Mouse (Mus musculus): ENCODE measurements at regions not wholly inside any gene's neighbourhood (a gene's known extent, or its start where the extent isn't known, plus 50 kb on each side); places are given as distances from the start of the nearest gene placed in this dataset.

- no peak overlapping the region for H3K4me3 ChIP-seq
- no peak overlapping the region for H3K27ac ChIP-seq
- WGBS, result 62% methylated on average over 4 of the region's 4 CpGs
- peaks cover 7% of the 10 kb centered on the region; the same call in 1 of the 2 replicates for H3K4me1 ChIP-seq
- no peaks in the 10 kb centered on the region for H3K9me3 ChIP-seq (replicated peaks)
- no peak overlapping the region for H3K4me2 ChIP-seq (replicated peaks)
- no peaks in the 10 kb centered on the region for H3K27me3 ChIP-seq
- ATAC-seq (ENCODE audit: low FRiP score), result no peak
- no peaks in the 10 kb centered on the region for H3K36me3 ChIP-seq
- no peak overlapping the region for H3K9ac ChIP-seq
Measured at GRCm38 (mm10) chr1:61376417-61376816, 262.2 kb upstream of the Pard3b start.

GRCm38 (mm10) chr1:61377070-61377469 is 261.6 kb upstream of the Pard3b start:
- H3K4me3 ChIP-seq, result no peak overlapping the region
- WGBS, result 3% methylated on average over 7 of the region's 7 CpGs
- no peak overlapping the region for H3K27ac ChIP-seq
- no peaks in the 10 kb centered on the region for H3K36me3 ChIP-seq
- H3K4me1 ChIP-seq, result peaks cover 7% of the 10 kb centered on the region; the same call in 1 of the 2 replicates
- no peak overlapping the region for H3K9ac ChIP-seq
- 0 out of 2 replicates have a peak overlapping the region, but pooled peaks have one; percentile 11 for H3K4me2 ChIP-seq (replicated peaks)
- H3K9me3 ChIP-seq (replicated peaks), result no peaks in the 10 kb centered on the region
- no peak for ATAC-seq (ENCODE audit: low FRiP score)
- no peaks in the 10 kb centered on the region for H3K27me3 ChIP-seq

GRCm38 (mm10) chr1:61378240-61378639 is 260.4 kb upstream of the Pard3b start:
- Histone ChIP-seq H3K36me3 (no peaks in the 10 kb centered on the region), H3K27me3 (no peaks in the 10 kb centered on the region), H3K27ac (no peak overlapping the region), H3K4me1 (peaks cover 5% of the 10 kb centered on the region; the same call in 1 of the 2 replicates), H3K4me2 (replicated peaks) (no peak overlapping the region), H3K9me3 (replicated peaks) (no peaks in the 10 kb centered on the region), H3K9ac (no peak overlapping the region), H3K4me3 (no peak overlapping the region)
- no peak for ATAC-seq (ENCODE audit: low FRiP score)
- WGBS, result 61% methylated on average over 8 of the region's 8 CpGs

- no peak for ATAC-seq (ENCODE audit: low FRiP score)
- no peak overlapping the region for H3K4me3 ChIP-seq
- WGBS, result 67% methylated on average over 21 of the region's 21 CpGs
- H3K36me3 ChIP-seq, result no peaks in the 10 kb centered on the region
- H3K4me2 ChIP-seq (replicated peaks), result no peak overlapping the region
- no peak overlapping the region for H3K9ac ChIP-seq
- H3K27ac ChIP-seq, result no peak overlapping the region
- H3K4me1 ChIP-seq, result 0 out of 2 replicates have a peak, but pooled peaks cover 3% of the 10 kb centered on the region
- no peaks in the 10 kb centered on the region for H3K9me3 ChIP-seq (replicated peaks)
- no peaks in the 10 kb centered on the region for H3K27me3 ChIP-seq
Measured at GRCm38 (mm10) chr1:61379771-61380517, 258.7 kb upstream of the Pard3b start.

- 47% methylated on average over 4 of the region's 4 CpGs for WGBS
- no peak for ATAC-seq (ENCODE audit: low FRiP score)
Measured at GRCm38 (mm10) chr1:61387587-61387986, 251.0 kb upstream of the Pard3b start.

GRCm38 (mm10) chr1:61397796-61398195 is 240.8 kb upstream of the Pard3b start:
- WGBS, result 47% methylated on average over 6 of the region's 6 CpGs

More at GRCm38 (mm10) chr1:61387587-61387986, 251.0 kb upstream of the Pard3b start:
- Histone ChIP-seq H3K9ac (no peak overlapping the region), H3K4me2 (replicated peaks) (no peak overlapping the region), H3K4me1 (no peaks in the 10 kb centered on the region), H3K27me3 (no peaks in the 10 kb centered on the region), H3K4me3 (no peak overlapping the region), H3K9me3 (replicated peaks) (no peaks in the 10 kb centered on the region), H3K36me3 (no peaks in the 10 kb centered on the region), H3K27ac (no peak overlapping the region)

GRCm38 (mm10) chr1:61402339-61402738 is 236.3 kb upstream of the Pard3b start:
- ATAC-seq (ENCODE audit: low FRiP score), result no peak
- no peaks in the 10 kb centered on the region for H3K9me3 ChIP-seq (replicated peaks)
- H3K36me3 ChIP-seq, result no peaks in the 10 kb centered on the region
- H3K4me1 ChIP-seq, result peaks cover 10% of the 10 kb centered on the region; the same call in 1 of the 2 replicates
- H3K4me2 ChIP-seq (replicated peaks), result no peak overlapping the region
- H3K27me3 ChIP-seq, result no peaks in the 10 kb centered on the region
- H3K4me3 ChIP-seq, result no peak overlapping the region
- no peak overlapping the region for H3K9ac ChIP-seq
- H3K27ac ChIP-seq, result no peak overlapping the region
- 76% methylated on average over 8 of the region's 8 CpGs for WGBS

More at GRCm38 (mm10) chr1:61397796-61398195, 240.8 kb upstream of the Pard3b start:
- Histone ChIP-seq H3K27me3 (no peaks in the 10 kb centered on the region), H3K27ac (no peak overlapping the region), H3K9me3 (replicated peaks) (no peaks in the 10 kb centered on the region), H3K4me1 (peaks cover 7% of the 10 kb centered on the region; the same call in 1 of the 2 replicates), H3K9ac (no peak overlapping the region), H3K4me2 (replicated peaks) (no peak overlapping the region), H3K4me3 (no peak overlapping the region), H3K36me3 (no peaks in the 10 kb centered on the region)
- peak; percentile 76 for ATAC-seq (ENCODE audit: low FRiP score)

- Histone ChIP-seq H3K9ac (no peak overlapping the region), H3K4me3 (no peak overlapping the region), H3K4me1 (0 out of 2 replicates have a peak, but pooled peaks cover 7% of the 10 kb centered on the region), H3K4me2 (replicated peaks) (no peak overlapping the region), H3K27ac (peak overlapping the region; percentile 66), H3K27me3 (no peaks in the 10 kb centered on the region), H3K9me3 (replicated peaks) (no peaks in the 10 kb centered on the region), H3K36me3 (no peaks in the 10 kb centered on the region)
- WGBS, result 26% methylated on average over 9 of the region's 9 CpGs
- ATAC-seq (ENCODE audit: low FRiP score), result peak; percentile 71
Measured at GRCm38 (mm10) chr1:61407201-61407600, 231.4 kb upstream of the Pard3b start.

- Histone ChIP-seq H3K4me1 (peaks cover 7% of the 10 kb centered on the region), H3K9ac (no peak overlapping the region), H3K4me2 (replicated peaks) (no peak overlapping the region), H3K4me3 (no peak overlapping the region), H3K27ac (no peak overlapping the region), H3K36me3 (no peaks in the 10 kb centered on the region), H3K27me3 (no peaks in the 10 kb centered on the region), H3K9me3 (replicated peaks) (no peaks in the 10 kb centered on the region)
- no peak for ATAC-seq (ENCODE audit: low FRiP score)
- 81% methylated on average over 2 of the region's 2 CpGs for WGBS
Measured at GRCm38 (mm10) chr1:61414772-61415171, 223.9 kb upstream of the Pard3b start.

GRCm38 (mm10) chr1:61415426-61416195 is 223.0 kb upstream of the Pard3b start:
- Histone ChIP-seq H3K27me3 (no peaks in the 10 kb centered on the region), H3K4me2 (replicated peaks) (no peak overlapping the region), H3K4me1 (peaks cover 11% of the 10 kb centered on the region), H3K36me3 (no peaks in the 10 kb centered on the region), H3K4me3 (no peak overlapping the region), H3K27ac (no peak overlapping the region), H3K9me3 (replicated peaks) (no peaks in the 10 kb centered on the region), H3K9ac (no peak overlapping the region)
- ATAC-seq (ENCODE audit: low FRiP score), result no peak
- 75% methylated on average over 20 of the region's 20 CpGs for whole genome bisulfite sequencing

GRCm38 (mm10) chr1:61418396-61418795 is 220.2 kb upstream of the Pard3b start:
- no peak for ATAC-seq (ENCODE audit: low FRiP score)
- Histone ChIP-seq H3K4me1 (peaks cover 11% of the 10 kb centered on the region), H3K9me3 (replicated peaks) (no peaks in the 10 kb centered on the region), H3K27ac (no peak overlapping the region), H3K4me2 (replicated peaks) (no peak overlapping the region), H3K4me3 (no peak overlapping the region), H3K9ac (no peak overlapping the region), H3K36me3 (no peaks in the 10 kb centered on the region), H3K27me3 (no peaks in the 10 kb centered on the region)
- 62% methylated on average over 5 of the region's 5 CpGs for WGBS

GRCm38 (mm10) chr1:61419839-61420238 is 218.8 kb upstream of the Pard3b start:
- ATAC-seq (ENCODE audit: low FRiP score), result no peak
- Histone ChIP-seq H3K27me3 (no peaks in the 10 kb centered on the region), H3K4me2 (replicated peaks) (no peak overlapping the region), H3K36me3 (no peaks in the 10 kb centered on the region), H3K27ac (peak overlapping the region; percentile 3; the same call in 1 of the 2 replicates), H3K4me3 (no peak overlapping the region), H3K4me1 (peaks cover 10% of the 10 kb centered on the region), H3K9me3 (replicated peaks) (no peaks in the 10 kb centered on the region), H3K9ac (no peak overlapping the region)
- WGBS, result 24% methylated on average over 6 of the region's 6 CpGs
